Mouse (Mus musculus) skeletal muscle tissue, adult 2 months (tissue): ENCODE measurements at regions not wholly inside any gene's neighbourhood (a gene's known extent, or its start where the extent isn't known, plus 50 kb on each side); places are given as distances from the start of the nearest gene placed in this dataset.

Experiments used
- DNase-seq: peaks from one replicate; pipeline ENCODE4 v3.0.0-alpha.2; 2012; ENCODE audit warnings: low read depth, low spot score

DNA sequence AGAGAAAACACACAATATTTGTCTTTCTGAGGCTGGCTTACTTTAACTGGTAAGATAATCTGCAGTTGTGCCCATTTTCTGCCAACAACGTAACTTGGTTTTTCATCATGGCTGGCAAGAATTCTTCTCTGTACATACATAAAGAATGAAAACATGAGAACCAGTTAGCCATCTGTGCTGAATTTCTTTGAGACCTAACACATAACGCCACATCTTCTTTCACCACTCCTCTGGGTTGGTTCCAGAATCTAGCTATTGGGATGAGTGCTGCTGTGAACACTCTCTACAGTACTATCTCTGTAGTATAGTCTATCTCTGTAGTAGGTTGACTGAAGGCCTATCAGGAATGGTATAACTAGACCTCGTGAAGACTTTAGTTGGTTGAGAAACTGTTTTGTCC is 132.1 kb downstream of the 1700020N01Rik start:
- DNase-seq, result no peak

DNA sequence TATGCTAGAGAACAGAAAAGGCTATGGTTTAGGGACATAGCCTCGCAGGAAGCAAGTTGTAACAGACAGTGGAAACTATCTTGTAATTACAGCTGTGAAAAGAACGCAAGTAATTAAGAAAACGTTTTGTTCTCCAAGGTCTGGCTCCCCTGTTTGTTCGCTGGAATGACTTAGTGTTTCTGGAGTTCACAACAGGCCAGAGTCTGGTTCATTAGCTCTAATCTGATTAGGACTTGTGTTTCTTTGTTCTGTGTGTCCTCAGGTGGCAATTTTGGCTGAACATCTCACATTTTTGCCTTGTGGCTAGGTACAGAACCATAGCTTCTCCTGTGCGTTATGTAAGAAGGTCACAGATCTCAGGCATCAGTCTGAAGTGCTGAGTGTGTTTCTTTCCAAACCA is 141.7 kb upstream of the Sgk1 start:
- no peak for DNase-seq

DNA sequence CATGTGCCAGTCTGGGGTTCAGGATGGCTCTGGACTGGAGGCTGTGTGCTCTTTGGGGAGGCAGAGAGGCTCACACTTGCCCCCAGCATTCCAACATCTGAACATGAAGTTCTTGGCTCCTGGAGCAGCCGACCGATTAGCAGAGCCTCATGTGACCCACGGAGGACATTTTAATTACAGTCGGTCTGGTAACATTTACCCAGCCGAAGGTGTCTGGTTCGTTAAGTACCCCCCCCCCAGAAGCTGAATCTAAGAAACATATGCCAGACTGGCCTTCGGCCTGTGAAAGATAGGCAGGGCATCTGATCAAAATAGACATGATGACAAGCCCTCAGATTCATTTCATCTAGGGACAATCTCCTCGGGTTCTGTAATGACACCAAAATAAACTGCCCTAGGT is 140.4 kb upstream of the Sgk1 start:
- DNase-seq, result peak; percentile 93

DNA sequence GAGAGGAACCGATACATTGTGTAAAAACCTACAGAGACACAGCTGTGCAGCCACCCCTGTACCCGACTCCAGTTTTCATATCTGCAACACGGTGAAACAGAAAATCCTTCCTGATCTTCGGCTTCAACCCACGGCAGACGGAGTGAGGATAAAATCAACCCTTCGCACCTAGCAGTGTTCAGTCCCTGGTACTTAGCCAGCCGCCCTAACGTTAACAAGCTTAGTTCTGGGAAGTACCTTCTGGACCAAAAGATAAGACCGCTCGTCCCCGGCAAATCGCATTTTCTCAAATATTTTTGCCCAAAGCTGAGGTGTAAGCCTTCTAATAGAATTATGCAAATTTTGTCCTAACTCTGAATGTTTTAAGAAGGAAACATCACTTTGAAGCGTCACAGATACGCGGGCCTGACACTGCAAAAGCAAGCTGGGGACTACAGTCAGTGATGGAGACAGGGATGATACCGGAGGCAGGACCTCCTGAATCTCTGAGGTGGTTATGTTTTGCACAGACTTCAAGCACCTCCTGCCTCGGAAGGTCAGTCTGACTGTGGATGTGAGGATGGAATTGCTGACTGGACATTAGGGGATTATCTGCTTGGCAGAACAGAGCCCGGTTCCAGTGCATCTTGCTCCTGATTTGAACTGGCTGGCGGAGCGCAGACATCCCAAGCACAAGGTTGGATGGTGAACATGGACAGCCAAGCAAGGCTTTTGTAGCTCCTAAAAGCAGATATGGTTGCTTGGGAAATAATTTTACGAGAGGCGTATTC is 139.8 kb upstream of the Sgk1 start:
- DNase-seq, result peak; percentile 80

DNA sequence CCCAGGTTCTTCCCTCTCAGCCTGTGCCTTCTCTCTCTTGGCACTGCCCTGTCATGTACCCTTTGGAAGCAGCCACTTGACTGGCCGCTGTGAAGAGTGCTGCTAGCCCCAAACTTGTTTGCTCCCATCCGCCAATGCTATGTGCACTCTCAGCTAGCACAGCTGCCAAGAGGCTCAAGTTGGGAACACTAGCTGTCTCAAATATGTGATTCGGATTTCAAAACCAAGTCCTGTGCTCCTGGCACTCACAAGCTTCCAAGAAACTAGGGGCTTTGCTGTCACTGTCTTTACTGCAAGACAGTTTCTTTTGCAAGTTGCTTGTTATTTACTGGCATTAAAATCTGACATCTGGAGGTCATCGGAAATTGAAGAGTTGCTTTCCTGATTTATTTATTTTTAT is 138.6 kb upstream of the Sgk1 start:
- DNase-seq, result peak; percentile 96

DNA sequence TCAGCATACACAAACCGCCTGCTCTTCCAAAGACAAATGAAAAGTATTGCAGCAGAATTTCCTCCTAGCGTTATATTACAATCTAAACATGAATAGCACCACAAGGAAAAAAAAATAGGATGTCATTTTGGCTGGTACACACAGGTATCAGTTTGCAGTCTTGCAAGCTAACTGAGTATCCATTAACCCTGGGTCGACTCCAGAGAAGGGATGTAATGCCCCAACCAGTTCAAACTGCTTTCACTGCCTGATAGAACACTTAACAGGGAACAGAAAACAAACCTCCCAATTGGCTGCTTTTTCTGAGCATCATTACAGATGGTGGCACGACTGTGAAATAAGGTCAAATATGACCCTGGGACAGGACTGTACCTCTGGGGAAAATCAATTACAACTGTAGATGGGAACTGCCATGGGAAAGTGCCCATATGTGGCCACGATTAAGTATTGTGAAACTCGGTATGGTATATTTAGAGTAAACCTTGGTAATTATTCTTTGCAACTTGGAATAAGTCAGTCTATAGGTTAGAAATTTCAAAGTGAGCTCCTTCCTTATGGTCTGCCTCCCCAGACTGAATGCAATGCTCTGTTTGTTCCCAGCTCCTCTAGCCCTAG is 137.5 kb upstream of the Sgk1 start:
- peak; percentile 89 for DNase-seq

DNA sequence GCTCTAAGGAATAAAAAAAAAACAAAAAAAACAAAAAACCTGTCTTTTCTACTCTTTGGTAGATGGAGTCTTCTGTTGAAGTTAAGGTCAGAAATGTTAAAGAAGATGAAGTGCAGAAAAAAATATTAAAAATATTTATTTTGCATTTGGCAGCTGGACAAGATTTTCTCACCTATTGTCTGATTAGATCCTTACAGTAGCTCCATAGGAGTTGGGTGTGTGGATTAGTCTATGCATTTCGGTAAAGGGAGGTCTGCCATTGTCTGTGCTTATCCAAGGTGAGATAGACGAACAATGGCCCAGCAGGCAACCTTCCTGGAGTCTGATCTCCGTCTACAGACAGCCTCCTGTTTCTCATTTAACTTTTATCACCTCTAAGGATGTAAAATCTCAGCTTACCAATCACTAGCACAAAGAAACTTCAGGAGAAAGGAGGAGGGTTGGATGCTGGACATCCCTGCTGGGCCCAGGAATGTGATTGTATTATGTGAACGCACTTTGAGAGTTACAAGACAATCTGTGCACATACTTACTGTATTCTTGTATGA is 136.0 kb upstream of the Sgk1 start:
- DNase-seq, result no peak

DNA sequence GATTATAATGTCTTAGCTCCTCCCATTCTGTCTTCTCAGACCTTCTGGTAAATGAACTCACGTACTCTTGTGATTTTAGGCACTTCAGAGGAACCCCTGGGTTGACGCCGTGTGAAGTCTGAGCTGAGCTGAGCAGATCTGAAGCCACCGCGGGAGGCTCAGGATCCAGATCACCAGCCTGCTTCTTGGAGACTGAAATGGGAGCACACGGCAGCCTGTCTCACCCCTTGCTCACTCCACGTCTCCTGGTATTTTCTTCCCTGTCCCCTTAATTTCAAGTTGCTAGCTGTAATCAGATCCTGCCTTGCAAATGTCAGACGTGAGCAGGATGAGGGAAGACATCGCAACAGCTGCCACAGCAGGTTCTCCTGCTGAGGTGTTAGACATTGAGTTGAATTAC is 135.3 kb upstream of the Sgk1 start:
- DNase-seq, result peak; percentile 91

DNA sequence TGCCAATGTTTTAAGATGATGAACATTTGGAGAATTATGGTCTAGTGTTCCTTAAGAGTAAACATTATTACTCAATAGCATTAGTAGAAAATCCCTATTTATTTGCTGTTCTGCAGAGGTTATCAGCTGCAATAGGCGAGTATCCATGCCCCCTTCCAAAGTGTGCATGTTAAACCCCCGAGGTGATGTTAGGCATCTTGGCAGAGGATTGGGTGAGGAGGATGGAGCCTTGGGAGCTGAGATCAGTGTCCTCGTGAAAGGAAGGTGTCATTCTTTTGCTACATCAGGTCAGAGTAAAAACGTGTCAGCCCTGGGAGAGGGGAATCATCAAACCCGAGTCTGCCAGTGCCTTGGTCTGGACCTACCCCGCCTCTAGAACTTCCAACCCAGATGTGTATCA is 130.7 kb upstream of the Sgk1 start:
- DNase-seq, result no peak

DNA sequence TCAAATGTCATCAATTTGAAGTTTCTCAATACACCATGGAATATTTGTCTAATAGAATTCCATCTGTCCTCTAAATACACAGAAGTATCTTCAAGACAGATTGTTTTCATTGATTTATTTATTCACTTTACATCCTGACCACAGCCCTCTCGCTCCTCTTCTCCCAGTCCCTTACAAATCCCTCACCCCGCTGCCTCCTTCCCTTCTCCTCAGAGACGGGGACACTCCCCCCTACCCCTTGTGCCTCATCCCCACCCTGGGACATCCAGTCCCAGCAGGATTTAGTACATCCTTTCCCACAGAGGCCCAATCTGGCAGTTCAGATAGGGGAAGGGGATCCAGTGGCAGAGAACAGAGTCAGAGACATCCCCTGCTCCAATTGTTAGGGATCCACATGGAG is 129.6 kb upstream of the Sgk1 start:
- DNase-seq, result no peak

DNA sequence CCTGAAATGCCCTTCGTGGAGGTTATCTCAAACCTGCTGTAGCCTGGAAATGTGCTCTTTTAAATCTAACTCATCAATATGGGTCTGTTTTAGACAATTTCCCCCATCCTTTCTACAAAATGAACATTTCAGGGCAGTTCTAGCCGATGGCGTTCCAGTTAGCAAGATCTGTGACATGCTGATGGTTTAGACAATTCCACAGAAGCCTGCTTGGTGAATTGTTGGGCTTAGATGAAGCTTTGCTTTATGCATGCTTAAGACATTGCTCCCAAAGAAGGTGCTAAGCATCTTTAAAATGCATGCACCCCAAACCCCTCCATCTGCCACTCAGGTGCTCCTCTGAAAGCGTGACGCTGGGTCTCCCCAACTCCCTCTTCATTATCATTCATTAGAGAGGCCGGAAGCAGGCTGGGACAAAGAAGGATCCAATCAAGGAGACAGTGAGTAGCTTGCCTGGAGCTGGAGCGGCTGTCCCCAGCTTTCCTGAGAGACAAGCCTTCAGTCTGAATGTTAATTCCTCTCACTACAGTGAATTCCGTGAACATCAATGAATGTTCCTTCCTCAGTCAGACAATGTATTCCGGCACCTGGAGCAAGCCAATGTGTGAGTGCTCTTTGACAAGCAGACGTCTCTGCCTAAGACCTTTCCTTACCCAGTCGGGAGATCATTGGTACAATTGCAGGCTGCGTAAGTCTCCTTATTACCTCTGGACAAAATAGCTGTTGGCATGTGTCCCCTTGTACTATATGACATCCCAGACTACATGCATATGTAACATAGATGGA is 127.0 kb upstream of the Sgk1 start:
- DNase-seq, result no peak

DNA sequence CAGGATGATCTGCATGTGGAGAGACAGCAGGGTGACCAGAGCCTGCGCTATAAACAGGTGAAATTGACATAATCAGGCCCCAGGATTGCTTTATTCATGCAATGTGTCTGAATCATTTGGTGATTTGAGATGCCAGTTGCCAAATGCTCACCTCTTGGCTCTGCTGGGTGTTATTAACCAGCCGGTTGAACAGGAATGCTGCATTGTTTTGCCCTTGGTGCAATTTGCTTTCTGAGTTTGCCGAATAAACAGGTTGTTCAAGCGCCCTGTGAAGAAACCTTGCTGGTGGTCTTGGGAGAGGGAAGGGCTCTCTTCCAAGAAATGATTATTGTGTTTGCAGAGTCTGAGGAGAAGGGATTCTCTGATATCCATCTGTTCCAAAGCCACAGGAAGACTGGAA is 126.3 kb upstream of the Sgk1 start:
- no peak for DNase-seq

DNA sequence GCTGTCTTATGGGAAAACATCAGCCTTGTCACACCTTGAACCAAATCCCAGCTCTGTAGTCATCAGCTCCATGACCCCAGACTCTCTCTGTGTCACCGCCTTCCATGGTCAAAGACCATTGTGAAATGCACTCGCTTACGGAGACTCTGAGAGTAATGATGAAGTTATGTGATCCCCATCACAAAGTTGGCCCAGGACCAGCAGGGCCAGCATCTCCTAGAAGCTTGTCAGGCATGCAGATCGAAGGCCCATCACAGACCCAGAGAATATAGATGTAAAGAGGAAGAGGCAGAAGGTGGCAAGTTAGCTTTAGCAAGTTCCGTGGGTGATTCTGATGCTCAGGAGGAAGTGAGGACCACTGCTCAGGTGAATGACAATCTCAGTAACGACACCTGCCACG is 125.2 kb upstream of the Sgk1 start:
- DNase-seq, result no peak

DNA sequence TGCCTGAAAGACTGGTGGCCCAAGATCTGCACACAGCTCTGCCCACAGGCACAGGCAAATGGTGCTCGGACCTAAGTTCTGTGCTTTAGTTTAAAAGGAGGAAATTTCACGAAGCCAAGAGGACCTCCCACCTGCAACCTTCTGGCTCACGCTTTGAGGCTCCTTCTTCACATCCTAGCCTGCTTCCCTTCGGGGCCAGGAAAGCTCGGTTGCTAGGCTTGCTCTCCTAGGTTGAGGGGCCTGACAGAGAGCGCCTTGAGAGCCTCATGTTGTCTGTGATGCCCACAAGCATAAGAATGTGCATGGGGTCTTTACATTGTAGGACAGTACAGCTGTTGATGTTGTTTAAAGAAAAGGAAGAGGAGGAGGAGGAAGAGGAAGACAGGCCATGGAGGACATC is 123.9 kb upstream of the Sgk1 start:
- no peak for DNase-seq

DNA sequence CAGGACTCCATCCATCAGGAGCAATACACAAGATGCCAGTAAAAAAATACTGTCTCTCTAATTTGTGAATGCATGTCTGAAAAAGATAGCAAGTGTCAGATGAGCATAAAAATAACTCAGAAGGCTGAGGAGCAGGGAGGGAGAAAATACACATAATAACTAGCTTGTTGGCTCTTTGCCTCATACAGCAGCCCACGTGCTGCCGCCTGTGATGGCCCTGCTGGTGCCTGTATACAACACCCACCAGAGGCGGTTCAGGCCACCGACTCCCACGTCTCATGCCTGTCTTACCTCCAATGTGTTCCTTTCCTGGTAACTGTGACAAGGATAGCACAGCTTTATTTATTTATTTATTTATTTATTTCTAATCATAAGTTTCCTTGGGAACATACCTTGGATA is 119.5 kb upstream of the Sgk1 start:
- no peak for DNase-seq

DNA sequence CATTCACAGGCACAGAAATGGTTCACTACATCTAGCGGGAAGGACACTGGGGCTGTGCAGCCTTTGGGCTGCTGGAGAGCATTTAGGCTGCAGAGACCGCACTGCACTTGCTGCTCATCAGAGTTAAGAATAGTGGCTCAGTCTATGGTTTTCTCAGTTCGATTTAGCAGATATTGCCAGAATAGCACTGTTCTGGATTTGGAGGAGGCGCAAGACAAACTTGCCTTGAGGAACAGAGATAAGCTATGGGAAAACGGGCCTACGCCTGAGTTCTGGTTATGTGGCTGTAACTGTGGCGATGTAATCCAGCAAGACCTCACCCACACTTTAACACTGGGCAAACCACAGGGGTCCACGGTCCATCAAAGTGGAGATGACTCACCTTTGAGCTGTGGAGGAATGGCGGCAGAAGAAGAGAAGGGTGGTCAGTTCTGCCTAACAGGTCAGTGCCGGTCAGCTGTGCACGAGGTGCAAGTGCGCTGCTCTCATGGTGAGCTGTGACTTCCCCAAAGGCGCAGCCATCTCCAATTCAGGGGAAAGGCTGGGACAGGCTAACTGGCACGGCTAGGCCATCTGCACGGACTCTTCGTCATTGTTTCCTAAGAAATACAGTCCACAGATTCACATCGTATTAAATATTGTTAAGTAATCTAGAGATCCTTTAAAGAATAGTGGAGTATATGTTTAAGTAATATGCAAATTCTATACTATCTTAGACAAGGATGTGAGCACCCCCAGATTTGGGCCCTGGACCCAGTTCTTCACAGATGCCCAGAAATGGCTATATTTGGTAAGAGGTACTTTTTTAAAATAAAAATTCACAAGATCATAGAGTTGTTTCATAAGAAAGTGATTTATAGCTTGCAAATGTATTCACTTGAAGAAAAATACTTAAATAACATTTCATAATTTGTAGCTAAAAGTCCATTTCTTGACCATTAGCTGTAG is 118.7 kb upstream of the Sgk1 start:
- no peak for DNase-seq

DNA sequence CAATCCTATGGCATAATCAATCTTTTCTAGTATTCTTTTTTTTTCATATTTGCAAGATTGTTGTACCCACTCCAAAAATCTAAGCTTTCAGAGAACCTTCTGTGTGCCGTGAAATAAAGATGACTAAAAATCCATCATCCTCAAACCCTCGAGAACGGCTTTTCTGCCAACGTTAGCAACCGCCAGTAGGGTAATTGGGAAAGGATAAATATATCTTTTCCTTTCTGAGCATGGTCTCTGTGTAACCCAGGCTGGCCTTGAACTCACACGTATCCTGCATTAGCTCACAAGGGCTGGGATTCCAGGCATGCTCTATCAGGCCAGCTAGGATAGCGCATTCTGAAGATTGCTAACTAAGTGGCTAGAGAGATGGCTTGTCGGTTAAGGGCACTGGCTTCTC is 117.9 kb upstream of the Sgk1 start:
- no peak for DNase-seq

DNA sequence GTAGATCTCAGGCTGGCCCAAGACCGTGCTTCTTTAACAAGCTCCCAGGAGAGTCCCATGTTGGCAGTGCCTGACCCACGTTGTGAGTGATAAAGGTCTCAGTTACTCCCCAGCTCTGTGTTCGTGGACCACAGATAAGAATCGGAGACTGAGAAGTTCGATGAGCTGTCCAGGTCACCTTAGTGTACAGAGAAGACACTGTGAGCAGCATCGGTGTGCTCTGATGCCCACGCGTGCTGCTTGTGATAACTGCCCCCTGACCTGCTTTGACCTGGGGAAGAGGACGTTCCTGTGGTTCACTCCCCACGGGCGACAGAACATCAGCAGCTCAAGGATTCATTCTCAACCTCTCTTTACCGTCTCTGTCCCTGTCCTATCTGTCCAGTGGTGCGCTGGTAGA is 117.1 kb upstream of the Sgk1 start:
- no peak for DNase-seq

DNA sequence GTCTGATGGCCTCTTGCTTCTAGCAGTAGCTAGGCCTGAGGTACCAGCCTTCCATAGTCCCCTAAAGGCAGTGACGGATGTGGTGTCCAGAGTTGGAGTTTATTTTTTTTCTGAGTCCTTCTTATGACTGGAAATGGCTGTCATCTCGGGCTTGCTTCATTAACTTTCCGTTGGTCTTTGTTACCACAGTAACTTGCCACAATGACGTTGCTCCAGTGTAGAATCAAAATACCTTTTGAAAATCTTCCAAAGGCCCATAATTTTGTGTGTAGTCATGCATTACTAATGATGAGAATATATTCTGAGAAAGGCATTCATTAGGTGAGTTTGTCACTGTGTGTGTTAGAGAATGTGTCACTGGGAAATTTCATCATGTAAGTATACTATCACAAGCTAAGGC is 108.4 kb upstream of the Sgk1 start:
- no peak for DNase-seq

DNA sequence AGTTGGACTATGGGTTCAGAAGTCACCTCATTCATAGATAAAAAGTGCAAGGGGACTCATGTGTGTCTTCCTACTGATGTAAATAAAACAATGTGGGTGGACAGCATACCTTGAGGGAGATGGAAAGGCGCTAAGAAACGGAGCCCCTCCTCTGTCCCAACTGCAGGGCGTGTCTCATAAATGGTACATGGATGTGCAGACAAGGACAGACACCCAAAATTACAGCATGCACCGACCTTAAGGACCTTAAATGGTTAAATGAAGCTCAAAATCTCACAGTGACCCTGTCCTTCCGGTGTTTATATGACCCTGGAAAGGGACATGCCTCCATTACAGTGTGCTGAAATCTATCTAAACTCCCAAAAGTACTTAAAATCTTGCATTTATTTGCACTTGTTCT is 106.5 kb upstream of the Sgk1 start:
- no peak for DNase-seq
